Mouse (Mus musculus) CD8-positive naive resting alpha-beta T cell, adult 2 months (primary cell): ENCODE measurements around the gene Arpc2.

Source experiments
- DNase-seq, 2 experiments: peaks; one replicate each; pipeline ENCODE4 v3.0.0; 2022; ENCODE audit warnings: low read depth in 2 of 2, low spot score in 2 of 2

Gene Arpc2

GRCm38 (mm10) chr1:74238136-74238535 lies 2.3 kb downstream of the Arpc2 start:
- DNase-seq: no peak

- DNase-seq: peak in 1 of 2 experiments; percentile 18
Observed at GRCm38 (mm10) chr1:74239162-74239561, 3.3 kb downstream of the Arpc2 start.

GRCm38 (mm10) chr1:74239618-74240017 lies 3.7 kb downstream of the Arpc2 start:
- DNase-seq: peak in 1 of 2 experiments; percentile 8

- no peak for DNase-seq
Observed at GRCm38 (mm10) chr1:74240311-74240710, 4.4 kb downstream of the Arpc2 start.

GRCm38 (mm10) chr1:74240832-74241231 lies 4.9 kb downstream of the Arpc2 start:
- no peak for DNase-seq

- DNase-seq: no peak
Observed at GRCm38 (mm10) chr1:74245525-74245924, 9.6 kb downstream of the Arpc2 start.

GRCm38 (mm10) chr1:74248799-74249198 lies 12.9 kb downstream of the Arpc2 start:
- DNase-seq: peak; percentile 49 to 64

GRCm38 (mm10) chr1:74249331-74249980 lies 13.6 kb downstream of the Arpc2 start:
- no peak for DNase-seq

- no peak for DNase-seq
Observed at GRCm38 (mm10) chr1:74250096-74250495, 14.2 kb downstream of the Arpc2 start.

- DNase-seq: no peak
Observed at GRCm38 (mm10) chr1:74255704-74256345, 19.9 kb downstream of the Arpc2 start.

- DNase-seq: no peak
Observed at GRCm38 (mm10) chr1:74256782-74257181, 20.9 kb downstream of the Arpc2 start.

GRCm38 (mm10) chr1:74262510-74262909 lies 26.6 kb downstream of the Arpc2 start:
- no peak for DNase-seq

- DNase-seq: no peak
Observed at GRCm38 (mm10) chr1:74268750-74269149, 32.9 kb downstream of the Arpc2 start.

- no peak for DNase-seq
Observed at GRCm38 (mm10) chr1:74271659-74272058, 35.8 kb downstream of the Arpc2 start.

- DNase-seq: no peak
Observed at GRCm38 (mm10) chr1:74275015-74275414, 39.1 kb downstream of the Arpc2 start.

GRCm38 (mm10) chr1:74277041-74277440 lies 41.2 kb downstream of the Arpc2 start:
- DNase-seq: no peak

GRCm38 (mm10) chr1:74277883-74278537 lies 42.1 kb downstream of the Arpc2 start:
- no peak for DNase-seq

- no peak for DNase-seq
Observed at GRCm38 (mm10) chr1:74278538-74278937, 42.7 kb downstream of the Arpc2 start, which contains the start of gene Gpbar1. TSS of gene Gpbar1 (plus strand) at chr1:74278550.

GRCm38 (mm10) chr1:74278988-74279387 lies 43.1 kb downstream of the Arpc2 start:
- no peak for DNase-seq

GRCm38 (mm10) chr1:74280591-74281325 lies 44.9 kb downstream of the Arpc2 start:
- DNase-seq: no peak

GRCm38 (mm10) chr1:74281372-74281771 lies 45.5 kb downstream of the Arpc2 start:
- DNase-seq: no peak

- no peak for DNase-seq
Observed at GRCm38 (mm10) chr1:74281886-74282285, 46.0 kb downstream of the Arpc2 start.
